Mouse (Mus musculus): ENCODE results near the gene Tex33.

Gene Tex33
- long read RNA-seq, experiment 1 = 0 reads
- long read RNA-seq, experiment 2 = 0 reads

DNA sequence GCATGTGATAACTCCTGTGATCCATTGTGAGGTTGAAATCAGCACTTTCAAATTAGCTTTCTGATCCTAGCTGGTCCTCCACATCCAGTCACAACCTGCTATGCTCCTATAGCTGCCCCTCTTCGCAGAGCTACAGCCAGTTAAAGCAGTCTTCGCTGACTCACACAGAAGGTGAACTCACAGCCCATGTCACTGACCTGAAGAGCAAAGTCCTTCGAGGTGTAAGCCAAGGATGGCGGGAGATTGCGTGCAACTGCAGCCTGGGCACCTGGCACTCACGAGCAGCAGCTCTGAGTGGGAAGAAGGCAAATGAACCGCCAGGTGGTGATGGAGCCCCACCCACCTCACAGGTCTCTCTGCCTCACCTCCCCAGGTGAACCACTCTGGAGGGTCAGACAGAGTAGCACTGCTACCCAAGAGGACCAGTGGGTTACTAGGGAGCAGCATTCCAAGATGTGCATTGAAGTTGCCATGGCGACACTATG is at the start of gene Tex33:
TSS of gene Tex33 (minus strand) at position 435 of the 485 bp plus-strand sequence.
- intact Hi-C loops (cut with DNase I) = no loop called here

DNA sequence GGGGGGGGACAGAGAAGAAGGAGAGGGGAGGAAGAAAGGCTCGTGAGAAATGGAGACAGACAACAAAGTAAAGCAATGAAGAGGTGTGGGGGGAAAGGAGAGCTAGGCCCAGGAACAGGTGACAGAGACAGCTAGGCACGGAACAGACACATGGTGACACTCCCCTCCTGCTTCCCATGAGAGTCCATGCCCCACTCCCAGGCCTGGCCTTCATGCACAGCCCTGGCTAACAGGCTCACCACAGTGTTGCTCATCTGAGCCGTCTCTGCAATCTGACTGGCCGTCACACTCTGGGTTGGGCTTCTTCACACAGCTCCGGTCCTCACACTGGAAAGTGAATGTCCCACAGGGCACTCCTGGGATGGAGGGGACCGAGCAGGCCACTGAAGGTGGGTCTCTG is 48.1 kb upstream of the Tex33 start:
- intact Hi-C loops (cut with DNase I) = no loop called here

DNA sequence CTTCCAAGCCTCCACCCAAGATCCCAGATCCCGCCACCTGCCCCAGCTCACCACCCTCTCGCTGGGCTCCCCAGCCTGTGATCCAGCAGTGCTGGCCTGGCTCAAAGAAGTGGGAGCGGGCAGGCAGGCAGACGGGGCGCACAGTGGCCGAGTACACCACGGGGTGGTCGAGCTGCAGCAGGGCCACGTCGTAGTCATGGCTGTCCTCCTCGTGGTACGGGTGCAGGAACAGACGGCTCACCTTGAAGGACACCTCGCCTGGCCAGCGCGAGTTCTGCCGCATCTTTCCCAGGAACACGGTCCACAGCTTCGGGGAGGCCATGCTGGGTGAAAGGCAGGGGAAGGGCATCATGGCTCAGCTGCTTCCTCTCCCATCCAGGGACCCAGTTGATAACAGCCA is 46.5 kb upstream of the Tex33 start:
- intact Hi-C loops (cut with DNase I) = no loop called here

DNA sequence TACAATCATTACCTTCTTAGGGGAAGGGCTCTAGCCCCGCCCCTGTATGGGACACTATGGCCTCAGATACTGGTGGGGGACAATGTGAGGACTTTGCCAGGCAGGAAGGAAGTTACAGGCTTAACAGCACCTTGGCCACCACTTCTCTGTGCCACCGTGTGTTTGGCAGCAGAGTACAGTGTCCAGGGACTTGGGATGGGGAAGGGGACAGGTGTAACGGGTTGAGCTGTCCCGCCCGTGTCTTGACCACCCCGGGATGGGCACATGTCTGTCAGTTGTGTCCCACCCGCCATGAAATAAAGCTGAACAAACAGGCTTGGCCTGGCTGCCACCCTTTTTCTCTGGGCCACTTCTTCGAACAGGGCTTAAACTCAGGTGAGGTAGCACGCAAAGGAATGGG is 43.3 kb upstream of the Tex33 start:
- intact Hi-C loops (cut with DNase I) = no loop called here

GRCm38 (mm10) chr15:78438505-78438904 is 42.8 kb upstream of the Tex33 start:
- intact Hi-C loops (cut with DNase I) = no loop called here

DNA sequence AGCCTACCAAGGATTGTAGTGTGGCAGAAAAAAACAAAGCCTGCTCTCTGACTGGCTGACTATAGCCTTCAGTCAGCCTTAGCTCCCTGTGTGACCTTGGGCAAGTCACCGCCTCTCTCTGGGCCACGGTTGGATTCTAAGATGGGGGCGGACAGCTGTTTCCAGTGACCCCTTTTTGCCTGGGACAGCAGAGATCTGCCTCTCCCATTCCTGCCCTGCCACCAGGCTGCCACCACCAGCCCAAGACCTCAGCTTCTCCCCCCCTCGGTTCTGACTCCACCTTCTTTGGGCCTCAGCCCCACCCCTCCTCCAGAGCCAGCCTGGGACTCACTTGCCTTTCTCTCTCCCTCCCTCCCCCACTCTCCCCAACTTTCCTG is 42.3 kb upstream of the Tex33 start:
- intact Hi-C loops (cut with DNase I) = no loop called here

- intact Hi-C loops (cut with DNase I) = no loop called here
These were observed 41.7 kb upstream of the Tex33 start for GRCm38 (mm10) chr15:78437237-78438017.

- intact Hi-C loops (cut with DNase I) = no loop called here
These were observed 40.9 kb upstream of the Tex33 start for GRCm38 (mm10) chr15:78436380-78437192.

DNA sequence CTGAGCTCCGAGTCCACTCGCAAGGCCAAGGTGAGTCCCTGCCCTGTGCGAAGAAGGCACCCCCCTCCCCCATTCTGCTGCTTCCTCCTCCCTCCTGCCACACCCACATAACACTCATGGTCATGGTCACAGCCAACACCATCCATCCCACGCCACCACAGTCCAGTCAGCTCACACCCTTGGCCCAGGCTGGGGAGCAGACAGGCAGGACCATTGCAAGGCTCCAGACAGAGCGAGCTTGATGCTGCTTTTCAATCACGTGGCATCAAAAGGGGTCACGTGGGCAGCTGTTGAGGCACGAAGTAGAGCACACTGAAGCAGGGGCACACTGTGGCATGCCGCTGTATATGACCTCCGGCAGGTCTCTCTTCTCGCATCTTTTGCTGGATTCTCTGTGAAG is 40.0 kb upstream of the Tex33 start:
- intact Hi-C loops (cut with DNase I) = no loop called here

GRCm38 (mm10) chr15:78434896-78435520 is 39.3 kb upstream of the Tex33 start:
- intact Hi-C loops (cut with DNase I) = no loop called here

- intact Hi-C loops (cut with DNase I) = no loop called here
These were observed 35.9 kb upstream of the Tex33 start for GRCm38 (mm10) chr15:78431541-78432121.

- intact Hi-C loops (cut with DNase I) = no loop called here
These were observed 35.2 kb upstream of the Tex33 start for GRCm38 (mm10) chr15:78430874-78431273.

DNA sequence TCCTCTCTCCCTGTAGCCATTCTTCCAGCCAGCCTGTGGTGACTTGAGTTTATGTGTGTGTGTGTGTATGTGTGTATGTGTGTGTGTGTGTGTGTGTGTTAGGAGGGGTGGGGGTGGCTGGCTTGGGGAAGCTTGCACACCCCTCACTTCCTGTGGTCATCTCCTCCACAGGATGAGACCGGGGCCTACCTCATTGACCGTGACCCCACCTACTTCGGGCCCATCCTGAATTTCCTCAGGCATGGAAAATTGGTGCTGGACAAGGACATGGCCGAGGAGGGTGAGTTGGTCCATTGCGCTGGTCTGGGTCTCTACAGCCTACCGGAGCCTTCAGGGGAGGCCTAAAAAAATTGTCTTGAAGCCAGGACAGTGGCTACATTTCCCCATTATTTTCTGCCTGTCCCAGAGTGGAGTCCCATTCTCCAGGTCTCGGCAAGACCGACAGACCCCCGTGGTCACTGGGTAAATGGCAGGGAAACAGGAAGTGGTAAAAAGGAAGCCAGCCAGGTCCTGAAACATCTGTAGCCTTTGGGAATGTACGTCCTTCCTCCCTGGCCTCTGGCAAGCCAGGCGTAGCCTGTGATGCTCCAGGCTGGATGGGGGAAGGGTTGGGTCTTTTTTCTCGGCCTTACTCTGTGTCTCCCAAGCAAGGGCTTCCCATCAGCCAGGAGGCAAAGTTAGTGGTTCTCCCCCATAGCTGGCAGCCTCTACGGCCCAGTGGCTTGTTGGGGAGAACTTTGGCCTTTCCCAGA is 34.3 kb upstream of the Tex33 start:
- intact Hi-C loops (cut with DNase I) = no loop called here

DNA sequence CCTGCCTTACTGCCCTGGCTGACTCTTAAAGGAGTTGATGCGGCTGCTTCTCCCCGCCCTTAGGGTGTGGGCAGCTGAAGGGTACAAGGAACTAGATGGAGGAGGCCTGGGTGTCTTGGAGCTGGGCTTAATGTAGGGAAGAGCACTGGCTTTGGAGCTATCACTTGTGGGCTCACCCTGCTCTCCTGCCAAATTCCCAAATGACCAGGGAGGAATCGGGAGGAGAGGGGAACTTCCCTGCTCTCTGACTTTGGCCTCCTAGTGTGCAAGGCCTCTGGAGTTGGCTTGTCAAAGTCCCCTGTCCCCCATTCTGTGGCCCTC is 33.4 kb upstream of the Tex33 start:
- intact Hi-C loops (cut with DNase I) = no loop called here

- intact Hi-C loops (cut with DNase I) = no loop called here
These were observed 32.9 kb upstream of the Tex33 start, which contains the start of gene Kctd17 for GRCm38 (mm10) chr15:78428391-78429138. Kctd17 (plus strand) TSS chr15:78428564.

- intact Hi-C loops (cut with DNase I) = no loop called here
These were observed 29.5 kb upstream of the Tex33 start for GRCm38 (mm10) chr15:78425230-78425629.

- intact Hi-C loops (cut with DNase I) = loop anchor here (5.0 kb wide), 1 partner anchor 177 kb away; no protein-coding TSS in a partner anchor
These were observed 28.8 kb upstream of the Tex33 start for GRCm38 (mm10) chr15:78424507-78424906.

- intact Hi-C loops (cut with DNase I) = loop anchor here (2.0 to 5.0 kb wide), 2 partner anchors 68 to 175 kb away; no protein-coding TSS in a partner anchor
These were observed 26.6 kb upstream of the Tex33 start for GRCm38 (mm10) chr15:78422046-78422956.

GRCm38 (mm10) chr15:78420395-78420794 is 24.7 kb upstream of the Tex33 start:
- intact Hi-C loops (cut with DNase I) = loop anchor here (5.0 kb wide), 1 partner anchor 173 kb away; no protein-coding TSS in a partner anchor
